Mouse (Mus musculus): Measurements from ENCODE around the gene Higd2a.
"Not testable (repeated sequence)": the region's sequence is repeated elsewhere in the genome, so short reads cannot be mapped to it uniquely, and the experiment has no call there.

Higd2a gene

DNA sequence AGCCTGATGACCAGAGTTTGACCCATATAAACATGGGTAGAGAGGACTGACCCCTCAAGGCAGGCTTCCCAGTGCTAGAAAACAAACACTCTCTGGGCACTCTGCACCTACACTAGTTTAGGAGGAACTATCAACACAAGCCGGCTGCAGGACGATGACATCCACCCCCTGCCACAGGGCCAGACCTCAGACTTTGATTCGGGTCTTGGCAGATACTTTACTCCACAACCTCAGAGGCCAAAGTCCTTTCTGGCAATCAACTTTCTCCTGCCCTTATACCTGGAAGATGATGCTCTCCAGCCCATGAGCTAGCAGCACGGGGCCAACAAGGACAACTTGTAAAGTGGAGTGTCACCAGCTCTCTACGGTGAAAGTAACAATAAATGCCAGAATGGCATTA lies 7.1 kb upstream of the Higd2a start:
- no peak for DNase-seq

DNA sequence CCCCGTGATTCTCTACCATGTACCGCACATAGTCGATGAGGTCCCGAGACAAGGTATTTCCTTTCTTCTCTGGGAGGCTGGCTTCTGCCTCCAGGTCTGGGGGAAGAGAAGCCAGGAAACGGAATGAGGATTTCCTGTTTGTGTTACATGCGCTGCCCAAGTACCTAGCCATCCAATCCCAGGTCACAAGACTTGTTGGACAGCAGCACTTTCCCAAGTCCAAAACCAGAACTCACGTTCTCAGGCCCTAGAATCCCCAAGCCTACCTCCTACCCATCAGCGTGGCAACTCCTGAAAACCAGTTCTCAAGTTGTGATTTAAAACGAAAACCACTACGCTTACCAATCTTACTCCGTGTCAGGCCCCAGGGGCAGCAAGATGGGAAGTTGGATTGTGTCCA lies 4.2 kb upstream of the Higd2a start:
- DNase-seq = no peak

DNA sequence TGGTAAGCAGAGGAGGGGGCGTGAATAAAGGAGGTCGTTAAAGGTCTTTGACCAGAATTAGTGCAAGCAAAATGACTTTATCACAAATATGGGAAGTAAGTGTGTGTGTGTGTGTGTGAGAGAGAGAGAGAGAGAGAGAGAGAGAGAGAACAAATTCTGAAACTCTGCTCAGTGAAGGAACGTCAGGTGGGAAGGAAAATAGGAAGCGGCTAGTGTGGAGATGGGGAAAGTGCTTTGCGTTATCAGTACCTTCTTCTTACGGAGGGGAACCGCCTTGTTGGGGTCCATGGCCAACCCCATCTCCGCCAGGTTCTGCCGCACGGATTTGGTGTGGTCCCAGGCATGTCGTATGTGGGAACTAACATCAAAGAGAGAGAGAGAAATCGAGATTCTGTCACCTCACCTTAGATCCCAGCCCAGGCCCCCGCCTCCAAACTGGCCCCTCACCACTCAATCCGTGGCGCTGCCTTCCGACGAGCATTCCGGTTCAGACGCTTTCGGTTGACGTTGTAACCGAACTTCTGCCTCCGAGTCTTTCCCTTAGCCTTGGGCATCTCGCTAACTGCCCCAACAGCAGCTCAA lies 502 bp upstream of the Higd2a start:
- no peak for DNase-seq

DNA sequence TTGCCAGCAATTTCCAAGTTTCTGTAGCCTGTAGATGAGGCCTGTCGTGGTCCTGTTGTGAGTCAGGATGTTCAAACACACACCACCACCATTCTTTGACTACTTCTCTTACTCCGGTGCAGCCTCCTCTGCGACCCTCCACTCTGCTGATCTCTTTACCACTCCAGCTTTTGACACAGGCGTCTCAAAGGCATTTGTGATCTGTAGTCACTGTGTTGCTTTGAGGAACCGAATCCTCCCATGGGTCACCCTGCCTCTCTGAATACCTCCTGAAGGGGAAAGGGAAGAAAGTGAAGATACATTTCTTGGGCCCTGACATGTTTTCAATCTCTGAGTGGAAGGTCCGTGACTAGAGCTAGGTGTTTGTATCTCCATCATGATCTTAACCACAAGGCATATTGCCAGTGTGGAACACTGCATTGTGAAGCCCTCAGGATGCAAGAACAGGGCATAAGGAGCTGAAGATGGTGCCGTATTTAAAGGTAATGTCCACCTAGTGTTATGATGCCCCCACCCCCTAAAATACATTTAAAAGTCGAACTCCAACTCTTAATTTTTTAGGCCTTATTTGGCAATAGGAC lies 1.9 kb downstream of the Higd2a start:
- no peak for DNase-seq

DNA sequence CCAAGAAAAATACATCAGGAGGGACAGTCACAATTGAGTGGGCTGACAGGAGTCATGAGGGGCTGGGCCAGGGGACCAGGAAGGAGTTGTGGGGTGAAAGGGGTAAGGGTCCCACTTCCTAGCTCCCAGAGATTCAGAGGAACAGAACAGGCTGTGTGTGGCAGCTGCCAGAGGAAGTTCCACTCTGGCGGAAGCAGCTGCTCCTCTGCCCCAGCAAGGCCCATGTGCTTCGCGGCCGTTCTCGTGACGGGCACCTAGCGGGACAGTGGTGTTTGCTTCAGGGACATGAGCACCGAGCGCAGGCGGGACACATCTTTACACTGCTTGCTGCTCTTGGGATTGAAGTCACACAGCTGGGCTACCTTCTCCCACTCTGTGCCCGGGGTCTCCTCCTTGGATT lies 3.6 kb downstream of the Higd2a start:
- DNase-seq = no peak

DNA sequence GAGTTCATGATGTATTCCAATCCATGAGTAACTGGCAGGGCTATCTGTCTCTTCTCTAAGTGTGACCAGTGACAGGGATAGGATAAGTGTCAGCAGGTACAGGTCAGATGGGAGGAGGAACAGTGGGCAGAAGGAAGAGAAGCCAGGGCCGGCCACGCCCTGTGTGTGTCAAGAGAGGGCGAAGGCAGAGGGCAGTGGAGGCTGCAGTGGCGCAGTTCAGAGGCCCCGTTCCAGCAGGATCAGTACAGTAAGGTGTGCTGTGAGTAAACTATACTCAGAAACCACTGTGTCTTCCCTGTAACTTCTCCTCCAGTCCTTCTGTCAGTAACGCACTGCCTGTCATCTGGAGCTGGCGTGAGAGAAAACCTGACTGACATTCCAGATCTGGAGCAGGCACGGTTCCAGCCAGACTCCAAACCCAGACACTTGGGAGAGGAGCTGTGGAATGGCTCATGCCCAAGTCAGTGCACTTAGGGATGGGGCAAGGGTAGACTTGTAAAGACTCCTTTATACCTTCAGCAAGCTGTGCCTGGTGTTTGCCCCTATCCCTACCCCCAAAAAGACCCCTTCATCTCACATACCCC lies 6.2 kb downstream of the Higd2a start:
- no peak for DNase-seq

DNA sequence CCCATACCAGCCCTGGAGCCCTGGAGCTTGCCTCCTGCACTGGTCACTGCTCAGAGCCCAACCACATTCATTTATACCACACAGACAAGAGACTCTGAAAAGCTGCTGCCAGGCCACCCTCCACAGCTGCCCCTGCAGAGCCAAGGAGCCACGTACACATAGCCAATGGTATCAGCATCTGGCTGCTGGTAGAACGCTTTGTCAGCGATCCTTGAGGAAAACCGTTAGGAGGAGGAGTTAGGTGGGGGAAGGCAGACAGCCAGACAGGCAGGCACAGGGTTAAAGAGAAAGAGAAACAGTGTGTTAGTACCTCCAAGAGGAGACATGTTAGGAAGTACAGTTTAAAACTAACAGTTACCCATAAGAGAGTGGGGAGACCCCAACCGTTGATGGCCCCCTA lies 6.9 kb downstream of the Higd2a start:
- no peak for DNase-seq

DNA sequence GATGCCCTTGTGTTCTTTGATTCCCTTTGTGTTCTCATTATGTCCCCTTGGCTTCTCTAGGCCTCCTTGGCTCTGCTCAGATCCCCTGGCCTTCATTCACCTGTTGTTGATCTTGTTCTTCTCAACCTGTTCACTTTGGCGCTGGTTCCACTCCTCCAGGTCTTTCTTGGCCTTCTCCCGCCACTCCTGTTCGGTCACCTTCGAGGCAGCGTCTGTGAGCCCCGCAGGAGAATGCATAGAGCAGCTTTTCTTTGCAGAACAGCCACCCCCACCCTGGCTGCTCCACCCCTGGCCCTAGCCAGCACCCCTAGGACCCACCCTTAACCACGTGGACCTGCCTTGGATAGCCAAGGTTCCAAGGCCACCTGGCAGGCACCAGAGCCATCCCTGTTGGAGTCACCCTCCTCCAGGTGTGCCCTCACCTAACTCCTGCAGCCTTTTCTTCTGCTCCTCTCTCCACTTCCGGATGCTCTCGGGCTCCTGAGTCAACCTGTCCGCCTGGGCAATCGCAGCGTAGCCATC lies 8.7 kb downstream of the Higd2a start:
- DNase-seq = no peak

DNA sequence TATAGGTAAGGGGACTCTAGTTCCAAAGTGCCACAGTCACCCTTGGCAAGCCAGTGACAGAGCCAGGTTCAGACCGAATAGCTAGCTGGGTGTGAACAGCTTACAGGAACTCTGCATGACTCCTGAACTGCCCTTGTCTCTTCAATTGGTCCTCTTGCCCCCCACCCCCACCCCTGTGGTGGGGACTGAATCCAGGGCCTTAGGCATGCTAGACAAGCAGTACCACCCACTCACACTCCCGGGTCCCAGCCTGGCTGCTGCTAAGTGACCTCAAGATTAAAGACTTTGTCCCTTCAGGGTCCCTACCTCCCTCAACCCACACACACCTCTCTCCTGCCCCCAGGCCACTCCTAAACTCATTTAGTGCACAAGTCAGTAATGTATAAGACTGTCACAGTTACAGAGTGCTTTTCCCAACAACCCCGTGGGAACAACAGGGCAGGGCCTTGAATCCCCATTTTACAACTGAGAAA lies 12.7 kb downstream of the Higd2a start:
- no peak for DNase-seq

DNA sequence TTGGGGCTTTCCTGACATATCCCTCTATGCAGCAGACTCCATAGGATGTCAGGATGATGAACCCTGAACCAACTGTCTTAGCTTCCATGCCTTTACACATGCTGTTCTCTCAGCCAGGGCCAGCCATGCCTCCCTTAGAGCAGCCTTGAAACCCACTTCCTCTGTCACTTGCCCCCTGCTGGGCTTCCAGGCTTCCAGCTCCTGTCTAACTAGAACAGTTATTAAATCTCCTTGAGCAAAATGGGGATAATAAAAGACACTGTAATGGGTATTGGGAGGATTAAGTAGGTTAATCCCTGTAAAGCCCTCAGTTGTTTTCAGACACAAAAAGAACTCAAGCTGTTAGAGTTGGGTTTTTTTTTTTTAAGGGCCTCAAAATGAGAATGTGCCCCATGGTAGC lies 13.5 kb downstream of the Higd2a start:
- no peak for DNase-seq

DNA sequence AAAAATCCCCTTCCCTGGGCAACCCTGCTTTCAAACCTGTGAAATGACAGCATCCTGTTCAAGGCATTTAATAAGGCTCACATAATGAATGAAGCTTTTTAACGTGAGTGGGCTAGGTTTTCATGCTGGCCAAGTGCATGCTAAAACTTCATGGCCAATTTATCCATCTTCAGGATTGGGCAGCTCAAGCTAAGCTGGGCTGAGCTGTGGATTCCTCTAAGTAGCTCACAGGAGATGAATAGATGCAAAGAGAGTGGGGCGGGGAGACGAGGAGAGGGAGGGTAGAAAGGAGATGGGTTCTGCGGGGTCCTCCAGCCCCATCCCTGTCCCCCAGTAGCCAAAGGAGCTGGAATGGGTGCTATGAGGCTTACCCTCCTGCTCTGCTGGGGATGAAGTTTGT lies 14.2 kb downstream of the Higd2a start:
- DNase-seq = no peak

DNA sequence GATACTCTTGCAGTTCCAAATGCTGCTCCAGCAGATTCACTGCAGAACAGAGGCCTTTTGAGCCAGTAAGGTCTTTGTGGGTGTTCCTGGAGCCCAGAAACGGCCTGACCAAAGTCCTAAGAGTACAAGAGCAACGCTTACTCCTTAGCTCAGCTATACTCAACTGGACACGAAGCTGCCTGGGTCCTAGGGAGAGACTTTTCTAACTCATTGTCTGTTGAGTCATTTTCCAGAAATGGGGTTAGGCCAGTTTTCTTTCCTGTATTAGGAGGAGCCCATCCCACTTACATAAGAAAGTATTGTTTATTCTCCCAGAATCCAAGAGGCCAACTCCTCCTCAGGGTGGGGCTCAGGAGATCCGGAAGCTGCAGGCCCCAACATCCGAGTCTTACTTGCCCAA lies 15.4 kb downstream of the Higd2a start:
- no peak for DNase-seq

DNA sequence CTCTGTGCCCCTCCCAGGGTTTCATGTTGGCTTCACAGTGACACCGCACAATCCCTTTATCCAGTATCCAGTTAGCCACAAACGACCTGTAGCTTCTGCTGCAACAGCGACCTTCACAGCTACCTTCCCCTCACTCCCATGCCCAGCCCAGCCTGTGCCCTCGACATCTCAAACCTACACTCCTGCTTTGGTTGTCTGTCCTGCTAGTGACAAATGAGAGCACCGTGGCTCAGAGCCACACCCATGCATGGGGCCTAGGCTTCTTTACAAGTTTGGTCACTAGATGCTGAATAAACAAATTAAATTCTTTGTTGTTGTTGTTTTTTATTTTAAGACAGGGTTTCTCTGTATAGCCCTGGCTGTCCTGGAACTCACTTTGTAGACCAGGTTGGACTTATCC lies 17.2 kb downstream of the Higd2a start:
- DNase-seq = no peak

DNA sequence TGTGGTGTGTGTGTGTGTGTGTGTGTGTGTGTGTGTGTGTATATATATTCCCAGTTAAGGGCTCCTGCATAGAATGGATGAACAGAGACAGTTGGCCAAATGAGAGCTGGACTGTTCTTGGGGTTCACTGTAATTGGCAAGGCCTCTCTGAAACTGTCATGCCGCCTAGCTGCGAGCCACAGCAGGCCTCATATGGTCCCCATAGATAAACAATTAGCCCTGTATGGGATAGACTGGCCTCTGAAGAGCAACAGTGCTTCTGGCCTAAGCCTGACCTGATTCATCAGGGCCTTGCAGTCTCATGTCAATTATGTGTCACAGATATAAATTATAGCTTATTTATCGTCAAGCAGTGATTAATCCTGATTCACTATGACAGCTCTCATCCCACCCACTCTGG lies 18.0 kb downstream of the Higd2a start:
- DNase-seq = no peak

DNA sequence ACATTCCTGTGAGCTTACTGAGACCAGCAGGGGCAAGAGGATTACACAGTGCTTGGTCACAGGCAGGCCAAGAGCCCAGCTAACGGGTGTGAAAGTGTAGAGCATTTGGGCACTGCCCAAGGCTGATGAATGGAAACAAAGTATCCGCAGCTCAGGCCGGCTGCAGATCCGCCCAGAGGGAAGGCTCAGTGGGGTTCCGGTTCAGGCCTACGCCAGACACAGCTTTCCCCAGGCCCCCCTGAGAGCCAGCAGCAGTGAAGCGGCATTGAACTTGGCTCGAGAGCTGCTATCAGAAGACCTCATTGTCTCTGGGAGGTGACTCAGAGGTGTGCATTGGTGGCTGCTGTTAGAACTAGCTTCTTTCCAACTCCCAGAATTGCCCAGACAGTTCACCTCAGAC lies 18.7 kb downstream of the Higd2a start:
- DNase-seq = peak; percentile 43

DNA sequence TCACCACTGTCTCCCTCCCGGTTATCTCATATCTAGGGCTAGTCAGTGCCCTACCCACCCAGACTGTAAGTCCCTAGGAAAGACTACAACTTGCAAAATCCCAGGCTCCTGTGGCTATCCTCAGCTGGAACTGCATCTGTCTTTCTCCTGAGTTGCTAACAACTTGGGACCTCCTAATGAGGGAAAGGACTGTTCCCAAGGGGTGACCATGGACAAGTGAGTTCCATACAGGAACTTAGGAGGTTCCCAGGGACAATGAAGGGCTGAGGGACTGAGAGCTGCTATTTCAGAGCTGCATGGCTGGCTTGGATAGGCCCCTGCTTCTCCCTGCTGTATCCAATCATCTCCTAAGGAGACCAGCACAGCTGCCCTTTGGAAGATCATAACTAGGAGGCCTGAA lies 19.3 kb downstream of the Higd2a start:
- DNase-seq = no peak

DNA sequence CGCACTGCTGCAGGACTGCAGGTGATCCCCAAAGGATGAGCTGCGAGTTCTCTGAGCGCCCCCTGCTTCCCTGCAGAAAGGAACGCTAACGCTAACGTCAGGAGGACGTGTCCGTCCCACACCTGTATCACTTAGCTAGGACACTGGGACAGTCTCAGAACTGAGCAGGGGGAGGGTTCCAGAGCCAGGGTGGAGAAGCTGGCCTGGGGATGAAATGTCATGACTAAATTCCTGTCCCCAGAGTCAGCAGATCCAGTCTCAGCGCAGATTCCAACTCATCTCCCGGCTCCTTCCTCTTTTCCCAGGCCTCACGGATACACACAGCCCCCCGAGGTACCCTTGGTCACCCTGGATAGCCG lies 20.6 kb downstream of the Higd2a start:
- no peak for DNase-seq

DNA sequence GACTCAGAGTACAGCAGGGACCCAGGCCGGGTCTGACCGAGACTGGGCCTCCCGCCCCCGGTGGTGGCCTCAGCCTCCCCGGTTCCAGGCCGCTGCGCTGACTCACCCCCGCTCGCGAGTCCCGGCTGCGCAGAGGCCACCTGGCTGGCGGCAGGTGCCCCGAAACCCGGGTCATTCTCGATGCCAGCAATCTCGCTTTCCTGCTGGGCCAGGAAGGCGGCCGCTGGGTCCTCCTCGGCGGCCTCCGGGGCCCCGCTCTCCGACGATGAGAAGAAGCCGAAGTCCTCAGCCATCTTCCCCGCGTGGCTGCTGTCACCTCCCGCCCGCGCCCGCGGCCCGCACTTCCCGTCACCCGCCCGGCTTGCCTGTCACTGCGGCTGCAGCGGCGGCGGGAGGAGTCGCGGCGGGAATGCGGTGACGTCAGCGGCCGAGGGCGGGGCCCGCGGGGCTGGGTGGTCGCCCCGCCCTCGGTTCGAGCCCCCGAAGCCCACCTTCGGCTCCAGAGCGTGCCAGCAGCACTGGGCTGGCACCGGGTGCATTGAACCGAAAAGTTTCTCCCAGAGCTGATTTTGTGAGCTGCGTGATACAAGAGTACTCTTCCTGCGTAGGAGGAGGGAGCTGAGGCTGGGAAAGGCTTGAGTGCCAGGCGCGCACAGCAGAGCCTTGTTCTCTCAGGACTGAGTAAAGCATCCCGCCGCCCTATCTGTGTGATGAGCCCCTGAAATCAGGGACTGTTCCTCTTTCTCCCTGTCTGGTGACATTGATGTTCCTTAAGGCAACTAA lies 21.2 kb downstream of the Higd2a start, which contains the start of gene Cltb:
Gene Cltb, minus strand, starts transcription at position 373 of the 783 bp plus-strand sequence.
- peak; percentile 92 for DNase-seq

DNA sequence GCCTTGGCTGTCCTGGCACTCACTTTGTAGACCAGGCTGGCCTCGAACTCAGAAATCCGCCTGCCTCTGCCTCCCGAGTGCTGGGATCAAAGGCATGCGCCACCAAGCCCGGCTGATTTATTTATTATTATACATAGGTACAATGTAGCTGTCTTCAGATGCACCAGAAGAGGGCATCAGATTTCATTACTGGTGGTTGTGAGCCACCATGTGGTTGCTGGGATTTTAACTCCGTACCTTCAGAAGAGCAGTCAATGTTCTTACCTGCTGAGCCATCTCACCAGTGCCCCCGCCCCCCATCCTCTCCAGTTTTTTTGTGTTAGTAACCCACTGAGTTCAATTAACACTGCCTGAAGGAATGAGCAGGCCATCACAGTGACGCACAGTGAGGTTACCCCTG lies 23.1 kb downstream of the Higd2a start:
- not testable (repeated sequence) for DNase-seq

DNA sequence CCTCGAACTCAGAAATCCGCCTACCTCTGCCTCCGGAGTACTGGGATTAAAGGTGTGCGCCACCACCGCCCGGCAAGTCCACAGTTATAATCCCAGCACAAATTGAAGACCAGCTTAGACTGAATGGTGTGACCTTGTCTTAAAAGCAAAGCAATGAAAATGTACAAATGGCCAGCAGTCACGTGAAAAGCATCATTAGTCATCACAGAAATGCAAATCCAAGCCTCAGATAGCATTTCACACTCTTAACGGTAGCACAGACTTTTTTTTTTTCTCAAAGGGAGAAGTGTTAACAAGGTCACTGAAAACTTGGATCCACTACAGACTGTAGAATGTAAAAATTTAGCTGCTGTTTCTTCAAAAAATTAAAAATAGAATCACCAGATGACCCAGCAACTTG lies 26.3 kb downstream of the Higd2a start:
- DNase-seq = no peak

DNA sequence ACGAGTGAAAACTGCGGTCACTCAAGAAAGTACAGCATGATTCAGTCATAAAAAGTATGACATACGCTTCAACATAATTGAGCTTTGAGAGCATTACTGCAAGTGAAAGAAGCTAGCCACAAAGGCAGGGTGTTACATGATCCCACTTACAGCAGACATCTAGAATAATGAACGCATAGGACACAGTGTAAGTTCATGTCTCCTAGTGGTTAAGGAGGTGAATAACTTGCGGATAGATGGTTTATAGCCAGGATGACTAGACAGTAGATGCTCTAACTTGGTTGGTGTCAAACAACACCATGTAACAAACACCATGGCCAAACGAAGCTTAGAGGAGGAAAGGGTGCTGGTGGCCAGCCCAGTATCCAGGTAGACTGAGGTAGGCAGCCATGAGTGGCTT lies 27.0 kb downstream of the Higd2a start:
- DNase-seq = no peak

DNA sequence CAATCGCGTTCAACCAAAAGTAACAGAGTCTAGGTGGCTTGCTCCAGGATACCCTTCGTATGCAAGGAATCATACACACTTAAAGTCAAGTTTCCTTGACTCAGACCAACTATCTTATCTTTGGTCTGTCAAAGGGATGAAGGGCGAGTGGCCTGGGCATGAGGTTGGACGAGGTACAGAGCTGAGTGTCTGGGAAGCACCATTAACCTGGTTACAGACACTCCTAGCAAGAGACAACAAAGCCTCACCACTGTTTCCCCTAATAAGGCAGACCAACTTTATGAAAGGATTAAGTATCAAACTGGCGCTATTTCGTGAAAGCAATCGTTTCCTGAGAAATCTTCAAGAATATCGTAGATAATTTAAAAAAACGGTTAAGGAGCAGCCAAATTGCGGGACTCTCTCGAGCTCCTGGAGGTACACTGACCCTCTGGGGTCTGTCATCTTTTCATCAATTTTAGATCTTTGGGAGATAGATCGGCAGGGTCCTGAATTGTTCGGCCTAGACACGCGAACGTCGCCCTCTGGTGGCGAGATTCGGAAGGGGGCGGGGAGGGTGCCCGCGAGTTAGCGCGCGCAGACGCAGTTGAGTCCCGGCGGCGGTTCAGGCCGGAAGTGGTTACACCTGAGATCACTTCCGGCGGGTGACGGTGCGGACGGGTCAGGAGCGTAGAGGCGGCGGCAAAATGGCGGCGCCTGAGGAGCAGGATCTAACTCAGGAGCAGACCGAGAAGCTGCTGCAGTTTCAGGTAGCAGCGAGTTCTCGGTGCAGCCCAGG lies 31.3 kb downstream of the Higd2a start, which contains the start of gene Faf2:
Gene Faf2, plus strand, starts transcription at position 630 of the 778 bp plus-strand sequence.
- peak; percentile 98 for DNase-seq

DNA sequence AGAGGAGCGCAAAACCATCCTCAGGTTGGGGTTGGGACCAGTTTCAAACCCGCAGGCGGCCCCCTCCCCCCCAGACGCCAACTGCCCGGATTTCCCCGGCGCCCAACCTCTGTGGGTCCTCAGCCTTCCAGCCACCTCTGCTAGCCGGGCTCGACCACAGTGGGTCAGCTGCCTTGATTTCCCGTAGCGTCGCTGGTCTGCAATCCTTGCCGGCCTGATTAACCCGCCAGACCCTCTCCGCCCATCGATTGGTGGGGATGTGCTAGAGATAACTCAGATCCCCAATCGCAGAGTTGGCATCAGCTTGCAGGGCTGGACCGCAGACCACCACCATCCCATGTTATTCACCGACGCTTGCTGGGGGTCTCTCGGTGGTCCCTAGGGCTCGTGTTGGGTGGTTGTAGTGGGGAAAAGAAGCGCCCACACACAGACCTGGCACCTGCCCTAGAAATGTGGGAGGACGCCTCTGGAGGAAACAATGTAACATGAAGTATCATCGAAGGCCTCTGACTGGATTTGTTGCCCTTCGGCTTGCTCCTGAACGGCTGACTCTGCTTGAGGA lies 32.0 kb downstream of the Higd2a start:
- peak; percentile 28 for DNase-seq
